Mouse (Mus musculus): ENCODE measurements at regions not wholly inside any gene's neighbourhood (a gene's known extent, or its start where the extent isn't known, plus 50 kb on each side); places are given as distances from the start of the nearest gene placed in this dataset.

DNA sequence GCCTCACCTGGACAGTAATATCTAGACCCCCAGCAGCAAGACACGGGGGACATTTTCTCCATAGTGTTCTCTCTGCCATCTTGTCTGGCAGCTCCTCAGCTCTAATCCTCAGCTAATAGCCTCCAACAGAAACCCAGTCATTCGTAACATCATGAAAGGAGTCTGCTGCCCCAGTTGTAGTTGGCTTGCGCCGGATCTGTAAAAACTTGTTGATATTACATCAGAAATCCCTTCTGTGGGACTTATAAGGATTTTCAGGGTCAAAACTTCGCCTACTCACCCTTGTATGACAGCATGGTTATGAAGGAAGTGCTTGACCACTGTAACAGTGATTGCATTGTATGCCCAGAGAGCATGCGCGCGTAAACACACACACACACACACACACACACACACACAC is 96.8 kb upstream of the Fat1 start:
- no peak for DNase-seq (ENCODE audit: low read depth, low spot score)

DNA sequence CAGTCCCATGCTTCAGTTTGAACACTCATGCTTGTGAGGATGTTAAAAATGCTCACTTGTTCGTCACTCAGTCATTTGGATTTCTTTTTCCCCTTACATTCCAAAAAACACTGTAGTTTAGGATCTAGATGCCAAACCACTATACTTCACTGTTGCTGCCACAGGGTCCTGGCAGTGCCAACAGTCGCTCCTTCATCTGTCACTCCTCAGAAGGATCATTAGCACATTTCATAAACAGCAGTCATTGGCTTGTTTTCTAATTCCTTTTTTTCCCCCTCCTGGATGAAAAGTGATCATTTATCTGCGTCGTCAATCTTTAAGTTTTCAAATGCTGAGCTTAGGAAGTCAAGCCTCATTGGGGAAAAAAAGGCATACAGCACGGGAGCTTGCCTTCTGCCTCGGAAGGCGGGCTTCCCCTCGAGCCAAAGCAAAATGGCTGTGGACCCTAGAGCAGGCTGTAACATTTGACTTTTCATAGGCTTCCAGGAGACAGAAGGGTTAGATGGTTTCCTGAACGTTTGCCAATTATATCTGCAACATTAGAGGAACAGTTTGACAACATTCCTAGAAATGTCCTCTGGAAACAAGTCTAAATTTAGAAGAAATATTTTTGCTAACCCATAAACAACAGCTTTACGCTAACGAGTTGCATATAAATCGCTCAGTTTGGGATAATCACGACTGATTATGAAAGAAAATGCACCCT is 95.6 kb upstream of the Fat1 start:
- peak; percentile 22 for DNase-seq (ENCODE audit: low read depth, low spot score)

DNA sequence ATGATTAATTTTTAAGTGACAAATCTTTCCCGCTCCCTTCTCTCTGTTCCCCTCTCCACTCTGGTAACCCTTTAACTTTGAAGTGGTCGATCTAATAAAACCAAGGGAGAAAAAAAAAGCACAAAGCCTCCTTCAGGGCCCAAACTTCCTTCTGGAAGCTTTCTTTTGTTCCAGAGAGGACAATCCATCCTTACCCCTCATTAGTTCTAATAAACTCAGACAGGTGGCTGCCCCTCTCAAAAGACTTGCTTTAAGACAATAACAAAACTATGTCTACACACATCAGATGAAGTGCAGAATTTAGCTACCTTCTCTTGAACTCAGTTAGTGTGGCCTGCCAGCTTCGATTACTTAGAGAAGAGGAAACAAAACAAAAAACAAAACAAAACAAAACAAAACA is 94.6 kb upstream of the Fat1 start:
- no peak for DNase-seq (ENCODE audit: low read depth, low spot score)

DNA sequence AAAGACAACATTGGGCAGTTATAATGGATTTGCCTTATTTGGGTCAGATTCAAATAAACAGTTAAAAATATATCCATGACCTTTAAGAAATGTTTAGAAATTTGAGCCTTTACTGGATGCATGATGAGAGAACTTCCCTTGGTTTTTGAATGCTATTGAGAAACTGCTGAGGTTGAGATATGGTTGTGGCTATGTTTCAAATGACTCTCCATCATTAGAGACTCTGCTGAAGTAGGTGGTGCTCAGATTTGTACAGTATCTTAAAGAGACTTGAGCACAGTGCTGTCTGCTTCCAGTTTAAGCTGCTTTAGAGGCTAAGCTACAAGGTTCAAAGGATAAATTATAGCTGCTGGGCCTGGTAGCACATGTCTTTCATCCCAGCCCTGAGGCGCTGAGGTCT is 90.9 kb upstream of the Fat1 start:
- no peak for DNase-seq (ENCODE audit: low read depth, low spot score)

DNA sequence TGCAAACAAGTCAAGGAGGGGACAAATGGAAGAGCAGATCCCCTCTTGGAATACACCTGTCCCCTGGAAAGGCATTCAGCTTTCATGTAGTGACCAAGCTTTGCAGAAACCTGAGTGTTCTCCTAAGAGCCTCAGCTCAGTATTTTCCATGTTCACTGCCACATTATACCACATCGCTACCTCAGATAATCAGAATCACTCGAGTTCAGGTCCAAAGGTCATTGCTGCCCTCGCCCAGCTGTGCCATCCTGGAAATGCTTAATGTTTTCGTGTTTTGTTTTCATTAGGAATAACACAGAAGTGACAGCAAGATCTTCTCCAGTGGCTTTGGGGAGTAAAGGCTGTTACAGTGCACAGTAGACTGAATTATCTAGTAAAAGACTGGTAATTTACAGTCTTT is 83.0 kb upstream of the Fat1 start:
- DNase-seq (ENCODE audit: low read depth, low spot score): no peak

DNA sequence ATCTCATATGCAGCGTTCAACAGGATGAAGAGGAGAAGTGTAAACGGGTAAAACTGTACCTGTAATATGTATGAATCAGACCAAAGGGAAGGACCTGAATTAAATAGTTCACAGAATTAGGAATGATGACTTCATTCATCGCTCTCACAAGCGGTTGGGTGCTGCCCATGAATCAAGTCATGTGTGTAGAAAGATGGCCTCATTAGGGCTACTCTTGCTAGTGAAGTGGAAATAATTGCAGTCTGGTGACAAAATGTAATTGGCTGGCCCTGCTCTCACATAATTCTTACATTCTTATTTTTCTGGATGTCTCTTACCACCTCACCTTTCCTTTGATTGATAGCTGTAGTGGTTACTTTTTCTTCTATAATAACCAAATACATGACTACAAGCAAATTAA is 80.1 kb upstream of the Fat1 start:
- DNase-seq (ENCODE audit: low read depth, low spot score): no peak

DNA sequence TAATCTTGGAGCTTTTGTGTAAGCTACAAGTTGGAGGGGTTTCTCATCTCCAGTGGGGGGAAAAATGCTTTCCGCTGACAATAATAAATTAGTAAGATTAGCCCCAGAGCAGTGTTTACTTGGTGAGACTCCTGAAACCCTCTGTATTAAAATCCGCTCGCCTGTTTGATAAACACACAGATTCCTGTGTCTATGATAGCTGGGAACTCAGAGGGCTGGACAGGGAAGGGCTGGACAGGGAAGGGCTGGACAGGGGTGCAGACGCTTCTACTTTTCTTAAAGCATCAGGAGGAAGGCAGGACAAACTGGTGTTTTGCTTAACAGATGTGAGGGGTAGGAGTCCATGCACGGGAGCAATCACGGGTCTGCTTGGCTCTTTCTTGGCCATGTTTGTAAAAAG is 68.0 kb upstream of the Fat1 start:
- DNase-seq (ENCODE audit: low read depth, low spot score): no peak

DNA sequence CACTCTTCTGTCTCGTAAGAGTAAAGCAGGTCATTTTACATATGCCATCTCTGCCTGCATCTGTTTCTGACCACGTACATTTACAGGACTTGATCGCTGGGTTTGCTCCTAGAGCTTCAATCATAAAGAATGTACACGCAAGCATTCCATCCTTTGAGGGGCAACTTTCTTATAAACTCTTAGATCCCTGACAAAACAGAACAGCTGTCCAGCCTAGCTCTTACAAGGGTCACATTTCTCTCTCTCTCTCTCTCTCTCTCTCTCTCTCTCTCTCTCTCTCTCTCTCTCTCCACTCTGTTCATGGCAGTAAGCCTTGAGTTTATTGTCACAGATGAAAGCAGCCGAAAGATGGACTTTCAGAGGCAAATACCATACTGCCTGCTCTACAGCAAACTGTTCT is 67.6 kb upstream of the Fat1 start:
- DNase-seq (ENCODE audit: low read depth, low spot score): no peak

DNA sequence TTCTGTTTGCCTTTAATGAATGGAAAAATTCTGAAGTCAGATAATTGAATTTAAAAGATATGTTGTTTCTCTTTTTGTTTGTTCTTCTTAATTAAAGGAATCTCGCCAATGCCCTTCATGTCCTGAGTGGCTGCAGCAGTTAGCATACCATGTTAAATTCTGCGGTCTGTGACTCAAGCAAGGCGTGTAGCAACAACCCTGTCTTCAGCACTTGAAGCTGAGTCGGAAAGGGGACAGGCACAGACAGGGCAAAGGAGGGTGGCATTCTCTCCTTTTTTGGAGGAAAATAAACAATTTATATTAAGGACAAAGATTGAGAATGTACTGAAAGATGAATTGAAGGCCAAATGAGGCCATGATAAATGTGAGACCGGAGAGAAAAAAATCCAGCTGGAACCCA is 58.2 kb upstream of the Fat1 start:
- DNase-seq (ENCODE audit: low read depth, low spot score): no peak

DNA sequence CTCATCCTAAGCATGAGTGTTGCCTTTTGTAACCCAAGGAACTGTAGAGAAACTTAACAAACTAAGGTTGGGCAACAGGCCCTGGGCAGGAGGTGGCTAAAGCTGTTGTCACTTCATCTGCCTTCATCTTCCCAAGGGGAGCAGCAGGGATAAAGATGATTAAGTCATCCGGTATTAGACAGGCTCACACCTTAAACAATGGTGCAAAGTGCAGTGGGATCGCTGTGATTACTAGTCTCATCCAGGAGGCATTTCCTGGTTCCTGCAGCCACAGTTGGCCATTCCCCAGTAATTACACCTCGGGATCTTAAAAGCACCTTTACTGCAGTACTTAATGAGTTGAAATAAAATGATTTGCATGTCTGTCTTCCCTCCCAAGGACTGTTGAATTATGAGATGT is 57.0 kb upstream of the Fat1 start:
- no peak for DNase-seq (ENCODE audit: low read depth, low spot score)

DNA sequence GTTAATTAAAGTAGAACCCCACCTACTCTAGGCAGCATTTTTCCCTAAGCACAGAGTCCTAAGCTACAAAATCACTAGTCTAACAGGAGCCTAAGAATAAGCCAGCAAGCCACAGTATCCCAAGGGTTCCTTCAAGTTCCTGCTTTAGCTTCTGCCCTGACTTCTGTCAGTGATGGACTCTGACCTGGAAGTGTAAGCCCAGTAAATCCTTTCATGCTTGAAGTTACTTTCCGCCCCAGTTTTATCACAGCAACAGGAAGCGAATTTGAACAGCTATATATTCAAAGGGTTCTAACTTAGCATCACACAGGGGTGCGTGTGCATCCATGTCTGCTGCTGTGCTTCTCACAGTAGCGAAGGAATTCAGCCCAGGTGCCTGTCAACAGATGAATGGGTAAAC is 56.1 kb upstream of the Fat1 start:
- no peak for DNase-seq (ENCODE audit: low read depth, low spot score)

DNA sequence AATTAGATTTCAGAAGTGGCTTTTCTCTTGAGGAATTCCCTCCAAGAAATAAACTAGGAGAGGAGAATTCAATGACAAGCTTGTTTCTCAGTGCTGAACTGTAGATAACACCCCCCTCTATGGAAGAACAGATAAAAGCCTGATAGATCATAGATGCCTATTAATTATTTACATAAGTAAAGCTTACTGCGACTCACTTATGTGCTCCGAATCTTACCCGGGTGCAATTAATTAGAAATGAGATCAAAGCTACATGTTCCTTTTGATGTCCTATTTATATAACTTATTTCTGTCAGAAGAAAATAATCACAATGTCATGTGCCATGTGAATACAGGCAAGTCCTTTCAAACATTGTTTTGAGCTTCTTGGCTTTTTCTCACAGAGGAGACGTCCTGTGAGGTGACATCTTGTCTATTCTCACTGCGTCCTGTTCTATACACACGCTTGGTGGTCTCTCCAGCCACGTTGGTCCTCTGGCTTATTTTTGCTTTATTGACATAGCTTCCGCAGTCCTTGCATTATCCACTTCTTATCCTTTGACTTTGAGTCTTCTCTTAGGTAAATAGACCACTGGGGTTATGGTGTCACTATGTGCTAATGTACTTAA is 50.7 kb upstream of the Fat1 start:
- DNase-seq (ENCODE audit: low read depth, low spot score): no peak
